Mouse (Mus musculus) CH12F3 (cell line): ENCODE measurements around the gene Igbp1.

Experiments
- in situ Hi-C: fragments of 300-500 bp; cut with MboI; formaldehyde crosslinking; loops from 2 replicates; pipeline ENCODE4 v1.14.3; 2020; ENCODE audit warnings: low sequenced_read_pairs

Igbp1 gene

GRCm38 (mm10) chrX:100494068-100494978 is at the start of gene Igbp1:
Gene Igbp1, plus strand, starts transcription at chrX:100494291.
- in situ Hi-C loops = no loop called here

- in situ Hi-C loops = no loop called here
These were observed 26.0 kb upstream of the Igbp1 start for GRCm38 (mm10) chrX:100468047-100468446.

- in situ Hi-C loops = no loop called here
These were observed 24.0 kb upstream of the Igbp1 start for GRCm38 (mm10) chrX:100470126-100470525.

GRCm38 (mm10) chrX:100471491-100471890 is 22.6 kb upstream of the Igbp1 start:
- in situ Hi-C loops = no loop called here

- in situ Hi-C loops = no loop called here
These were observed 18.4 kb upstream of the Igbp1 start for GRCm38 (mm10) chrX:100475569-100476223.

- in situ Hi-C loops = no loop called here
These were observed 13.8 kb upstream of the Igbp1 start for GRCm38 (mm10) chrX:100480317-100480716.

- in situ Hi-C loops = no loop called here
These were observed 507 bp upstream of the Igbp1 start for GRCm38 (mm10) chrX:100493500-100494067.

- in situ Hi-C loops = no loop called here
These were observed 10.2 kb downstream of the Igbp1 start for GRCm38 (mm10) chrX:100504175-100504851.

GRCm38 (mm10) chrX:100508164-100508563 is 14.1 kb downstream of the Igbp1 start:
- in situ Hi-C loops = no loop called here

- in situ Hi-C loops = no loop called here
These were observed 15.8 kb downstream of the Igbp1 start for GRCm38 (mm10) chrX:100509921-100510320.

- in situ Hi-C loops = no loop called here
These were observed 22.6 kb downstream of the Igbp1 start for GRCm38 (mm10) chrX:100516683-100517082.

- in situ Hi-C loops = no loop called here
These were observed 23.5 kb downstream of the Igbp1 start for GRCm38 (mm10) chrX:100517626-100518025.

- in situ Hi-C loops = no loop called here
These were observed 24.4 kb downstream of the Igbp1 start for GRCm38 (mm10) chrX:100518532-100518931.

GRCm38 (mm10) chrX:100524471-100524870 is 30.4 kb downstream of the Igbp1 start, which contains the start of gene Dgat2l6:
Gene Dgat2l6, plus strand, starts transcription at chrX:100524838.
- in situ Hi-C loops = no loop called here

GRCm38 (mm10) chrX:100556026-100556425 is 61.9 kb downstream of the Igbp1 start:
- in situ Hi-C loops = no loop called here

- in situ Hi-C loops = no loop called here
These were observed 71.6 kb downstream of the Igbp1 start for GRCm38 (mm10) chrX:100565696-100566095.
